Mouse (Mus musculus): ENCODE measurements around the gene Aldh3b2. TPM values are rescaled to one million over a fixed set of nuclear protein-coding genes. Genes with fewer than 3 reads are reported as not detected.

The Aldh3b2 gene
- polyA plus RNA-seq, 1 experiment from 2014 or later, result 2.6 TPM

DNA sequence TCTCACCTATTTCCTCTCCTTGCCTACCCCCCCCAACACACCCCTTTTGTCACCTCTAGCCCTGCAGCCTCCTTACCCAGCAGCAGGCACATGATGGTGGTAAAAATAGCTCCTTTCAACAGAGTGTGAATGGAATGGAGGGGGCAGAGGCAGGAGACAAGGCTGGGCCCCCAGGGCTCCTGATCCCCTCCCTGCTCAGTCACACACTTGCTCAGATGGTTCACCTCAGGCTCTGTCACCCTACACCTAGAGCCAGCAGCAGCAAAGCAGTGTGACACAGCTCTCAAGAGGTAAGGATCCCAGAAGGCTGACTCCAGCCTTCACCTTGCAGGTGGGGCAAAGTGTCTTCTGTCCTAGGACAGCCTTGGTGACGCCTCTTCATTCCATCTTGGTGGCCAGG is 31.0 kb downstream of the Aldh3b2 start, which contains the start of gene Doc2g:
TSS of gene Doc2g (plus strand) at position 202 of the 400 bp plus-strand sequence.
- no peaks in the 10 kb centered on the region for H3K9me3 ChIP-seq (ENCODE audit: control insufficient read depth, low read length)
- H3K27ac ChIP-seq (replicated peaks; ENCODE audit: low read depth, low read length), result no peak within 1 kb of the TSS
- no peak within 1 kb of the TSS for H3K4me3 ChIP-seq (ENCODE audit: low read depth, low read length)
- no peak within 1 kb of the TSS for H3K4me2 ChIP-seq (ENCODE audit: low read depth, severe bottlenecking)
- H3K4me1 ChIP-seq (ENCODE audit: control insufficient read depth, insufficient read depth, low read length), result peaks cover 8% of the 10 kb centered on the region
- DNase-seq (ENCODE audit: low spot score) (no peak), ATAC-seq (ENCODE audit: insufficient number of reproducible peaks, low FRiP score, low TSS enrichment, low read depth) (no peak)
- 74% methylated on average over 1 of the region's 1 CpGs for WGBS
- H3K36me3 ChIP-seq (ENCODE audit: control insufficient read depth, insufficient read depth, low read length), result peaks cover 17% of the 10 kb centered on the region
- no peak within 1 kb of the TSS for H3K9ac ChIP-seq (ENCODE audit: low read length)
- H3K27me3 ChIP-seq (ENCODE audit: control insufficient read depth, insufficient read depth, low read length), result no peaks in the 10 kb centered on the region

DNA sequence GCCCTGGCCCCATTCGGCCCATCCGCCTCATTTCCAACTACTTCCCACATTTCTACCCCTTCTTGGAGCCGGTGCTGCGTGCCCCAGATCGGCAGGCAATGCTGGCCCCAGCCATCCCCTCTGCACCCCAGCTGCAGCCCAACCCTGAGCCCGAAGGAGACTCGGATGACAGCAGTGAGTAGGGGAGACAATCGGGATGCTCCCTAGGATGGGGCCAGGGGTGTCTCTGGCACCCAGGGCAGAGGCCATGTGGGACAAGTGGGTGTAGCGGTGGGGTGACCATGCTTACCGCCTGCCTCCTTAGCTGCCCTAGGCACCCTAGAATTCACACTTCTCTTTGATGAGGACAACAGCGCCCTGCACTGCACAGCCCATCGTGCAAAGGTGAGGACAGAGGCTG is 31.5 kb downstream of the Aldh3b2 start:
- DNase-seq (ENCODE audit: low spot score) (no peak), ATAC-seq (ENCODE audit: insufficient number of reproducible peaks, low FRiP score, low TSS enrichment, low read depth) (no peak)
- Histone ChIP-seq H3K27ac (replicated peaks; ENCODE audit: low read depth, low read length) (no peak overlapping the region), H3K36me3 (ENCODE audit: control insufficient read depth, insufficient read depth, low read length) (peaks cover 17% of the 10 kb centered on the region), H3K4me1 (ENCODE audit: control insufficient read depth, insufficient read depth, low read length) (peaks cover 8% of the 10 kb centered on the region), H3K4me3 (ENCODE audit: low read depth, low read length) (no peak overlapping the region), H3K27me3 (ENCODE audit: control insufficient read depth, insufficient read depth, low read length) (no peaks in the 10 kb centered on the region), H3K9ac (ENCODE audit: low read length) (no peak overlapping the region), H3K9me3 (ENCODE audit: control insufficient read depth, low read length) (no peaks in the 10 kb centered on the region), H3K4me2 (ENCODE audit: low read depth, severe bottlenecking) (no peak overlapping the region)
- 72% methylated on average over 12 of the region's 12 CpGs for WGBS

DNA sequence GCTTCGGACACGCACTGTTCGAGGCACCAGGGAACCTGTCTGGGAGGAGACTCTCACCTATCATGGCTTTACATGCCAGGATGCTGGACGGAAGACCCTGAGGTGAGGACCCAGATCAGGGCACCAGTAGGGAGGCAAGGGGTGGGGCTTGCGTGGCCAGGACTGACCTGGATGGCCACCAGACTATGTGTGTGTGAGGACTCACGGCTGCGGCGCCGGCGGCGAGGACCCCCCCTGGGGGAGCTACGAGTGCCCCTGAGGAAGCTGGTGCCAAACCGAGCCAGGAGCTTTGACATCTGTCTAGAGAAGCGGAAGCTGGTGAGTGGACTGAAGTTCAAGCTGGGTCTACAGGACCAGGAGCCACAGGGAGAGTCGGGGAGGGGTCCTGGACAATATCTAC is 32.2 kb downstream of the Aldh3b2 start:
- Histone ChIP-seq H3K9ac (ENCODE audit: low read length) (no peak overlapping the region), H3K4me1 (ENCODE audit: control insufficient read depth, insufficient read depth, low read length) (peaks cover 8% of the 10 kb centered on the region), H3K4me3 (ENCODE audit: low read depth, low read length) (no peak overlapping the region), H3K27ac (replicated peaks; ENCODE audit: low read depth, low read length) (no peak overlapping the region), H3K36me3 (ENCODE audit: control insufficient read depth, insufficient read depth, low read length) (peaks cover 21% of the 10 kb centered on the region), H3K27me3 (ENCODE audit: control insufficient read depth, insufficient read depth, low read length) (no peaks in the 10 kb centered on the region), H3K9me3 (ENCODE audit: control insufficient read depth, low read length) (no peaks in the 10 kb centered on the region), H3K4me2 (ENCODE audit: low read depth, severe bottlenecking) (no peak overlapping the region)
- ATAC-seq (ENCODE audit: insufficient number of reproducible peaks, low FRiP score, low TSS enrichment, low read depth) (no peak), DNase-seq (ENCODE audit: low spot score) (no peak)
- WGBS, result 85% methylated on average over 15 of the region's 15 CpGs

DNA sequence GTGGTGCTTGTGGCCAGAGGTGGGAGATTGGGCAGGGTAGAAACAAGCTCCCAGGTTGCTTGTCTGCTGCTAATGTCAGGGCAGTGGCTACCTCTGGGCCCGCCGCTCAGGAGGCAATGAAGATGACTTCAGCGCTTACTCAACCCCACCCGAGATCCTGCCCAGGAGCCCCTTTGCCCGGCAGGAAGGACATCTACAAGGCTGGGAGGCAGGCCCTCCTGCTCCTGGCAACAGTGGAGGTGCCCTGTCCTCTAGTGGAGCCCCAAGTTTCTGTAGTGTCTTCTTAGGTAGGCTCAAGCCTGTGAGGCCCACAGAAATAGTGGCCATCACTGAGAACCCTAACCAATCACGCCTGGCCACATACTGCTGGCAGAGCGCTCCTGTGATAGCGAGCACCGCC is 33.0 kb downstream of the Aldh3b2 start:
- no peak overlapping the region for H3K4me2 ChIP-seq (ENCODE audit: low read depth, severe bottlenecking)
- peaks cover 8% of the 10 kb centered on the region for H3K4me1 ChIP-seq (ENCODE audit: control insufficient read depth, insufficient read depth, low read length)
- H3K27ac ChIP-seq (replicated peaks; ENCODE audit: low read depth, low read length), result no peak overlapping the region
- peaks cover 23% of the 10 kb centered on the region for H3K36me3 ChIP-seq (ENCODE audit: control insufficient read depth, insufficient read depth, low read length)
- H3K9me3 ChIP-seq (ENCODE audit: control insufficient read depth, low read length), result no peaks in the 10 kb centered on the region
- no peak overlapping the region for H3K9ac ChIP-seq (ENCODE audit: low read length)
- WGBS, result 89% methylated on average over 9 of the region's 9 CpGs
- no peak for ATAC-seq (ENCODE audit: insufficient number of reproducible peaks, low FRiP score, low TSS enrichment, low read depth)
- H3K27me3 ChIP-seq (ENCODE audit: control insufficient read depth, insufficient read depth, low read length), result no peaks in the 10 kb centered on the region
- DNase-seq (ENCODE audit: low spot score), result no peak
- H3K4me3 ChIP-seq (ENCODE audit: low read depth, low read length), result no peak overlapping the region

DNA sequence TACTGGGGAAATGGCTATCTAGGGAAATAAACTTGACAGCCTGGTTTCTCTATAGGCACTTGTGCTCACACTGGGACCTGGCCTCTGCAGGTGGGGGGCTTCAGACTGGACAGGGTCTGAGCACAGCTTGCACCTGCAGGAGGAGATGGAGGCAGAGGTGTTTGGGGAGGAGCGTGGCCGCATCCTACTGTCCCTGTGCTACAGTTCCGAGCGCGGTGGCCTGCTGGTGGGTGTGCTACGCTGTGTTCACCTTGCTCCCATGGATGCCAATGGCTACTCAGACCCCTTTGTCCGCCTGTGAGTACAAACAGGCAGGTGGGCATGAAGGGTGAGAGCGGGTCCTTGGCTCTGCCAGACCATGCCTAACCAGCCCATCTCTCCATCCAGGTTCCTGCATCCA is 33.8 kb downstream of the Aldh3b2 start:
- H3K27ac ChIP-seq (replicated peaks; ENCODE audit: low read depth, low read length), result no peak overlapping the region
- H3K9me3 ChIP-seq (ENCODE audit: control insufficient read depth, low read length), result no peaks in the 10 kb centered on the region
- no peak for DNase-seq (ENCODE audit: low spot score)
- peaks cover 23% of the 10 kb centered on the region for H3K36me3 ChIP-seq (ENCODE audit: control insufficient read depth, insufficient read depth, low read length)
- no peak overlapping the region for H3K4me3 ChIP-seq (ENCODE audit: low read depth, low read length)
- ATAC-seq (ENCODE audit: insufficient number of reproducible peaks, low FRiP score, low TSS enrichment, low read depth), result no peak
- no peak overlapping the region for H3K9ac ChIP-seq (ENCODE audit: low read length)
- 94% methylated on average over 8 of the region's 8 CpGs for WGBS
- peaks cover 8% of the 10 kb centered on the region for H3K4me1 ChIP-seq (ENCODE audit: control insufficient read depth, insufficient read depth, low read length)
- H3K4me2 ChIP-seq (ENCODE audit: low read depth, severe bottlenecking), result no peak overlapping the region
- H3K27me3 ChIP-seq (ENCODE audit: control insufficient read depth, insufficient read depth, low read length), result no peaks in the 10 kb centered on the region

DNA sequence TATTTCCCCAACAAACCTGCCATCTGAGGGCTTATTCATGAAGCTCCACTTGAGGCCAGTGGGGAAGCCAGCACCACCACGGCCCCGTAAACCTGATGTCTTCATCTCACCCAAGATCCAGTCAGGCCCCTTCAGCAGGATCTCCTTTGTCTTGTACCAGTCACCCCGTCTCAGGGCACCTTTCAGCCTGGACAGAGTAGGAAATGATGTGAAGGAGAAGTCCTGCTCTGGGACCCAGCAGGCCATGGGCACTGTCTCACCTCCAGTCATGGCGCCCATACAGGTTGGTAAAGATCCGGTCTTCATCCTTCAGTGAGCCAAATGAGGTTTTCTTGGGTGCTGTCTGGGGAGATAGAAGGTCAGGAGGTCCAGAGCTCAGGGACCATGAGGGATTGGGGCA is 39.0 kb downstream of the Aldh3b2 start:
- ATAC-seq (ENCODE audit: insufficient number of reproducible peaks, low FRiP score, low TSS enrichment, low read depth), result no peak
- Histone ChIP-seq H3K27ac (replicated peaks; ENCODE audit: low read depth, low read length) (no peak overlapping the region), H3K9me3 (ENCODE audit: control insufficient read depth, low read length) (no peaks in the 10 kb centered on the region), H3K4me1 (ENCODE audit: control insufficient read depth, insufficient read depth, low read length) (0 out of 2 replicates have a peak, but pooled peaks cover 3% of the 10 kb centered on the region), H3K27me3 (ENCODE audit: control insufficient read depth, insufficient read depth, low read length) (no peaks in the 10 kb centered on the region), H3K4me2 (ENCODE audit: low read depth, severe bottlenecking) (no peak overlapping the region), H3K9ac (ENCODE audit: low read length) (no peak overlapping the region), H3K36me3 (ENCODE audit: control insufficient read depth, insufficient read depth, low read length) (peaks cover 19% of the 10 kb centered on the region), H3K4me3 (ENCODE audit: low read depth, low read length) (no peak overlapping the region)
- no peak for DNase-seq (ENCODE audit: low spot score)
- WGBS, result 94% methylated on average over 5 of the region's 5 CpGs

DNA sequence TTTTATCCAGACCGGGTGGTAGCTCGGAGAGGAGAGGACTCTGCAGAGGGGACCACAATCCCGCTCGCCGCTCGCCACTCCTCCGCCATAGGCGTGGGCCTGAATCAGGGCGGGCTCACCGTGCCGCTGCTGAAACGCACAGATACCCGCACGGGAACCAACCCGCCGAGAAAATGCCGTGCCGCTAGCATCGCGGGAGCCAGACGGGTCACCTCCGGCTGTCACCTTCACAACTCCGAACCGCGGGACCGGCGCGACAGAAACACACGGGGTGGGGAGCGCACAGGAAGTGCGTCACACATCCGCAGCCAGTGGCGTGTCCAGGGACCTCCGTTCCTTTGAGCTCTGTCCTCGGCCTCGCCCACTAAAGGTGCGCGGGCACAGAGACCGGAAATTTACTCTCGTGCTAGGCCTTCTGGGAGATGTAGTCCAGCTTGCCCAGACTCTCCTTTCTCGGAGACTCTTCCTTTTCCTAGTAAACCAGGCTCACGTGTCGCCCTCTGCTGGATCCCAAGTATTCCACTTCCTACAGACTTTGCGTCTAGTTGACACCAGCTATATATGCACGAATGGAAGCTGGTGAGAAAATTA is 40.4 kb downstream of the Aldh3b2 start, which contains the start of gene Ndufv1:
TSS of gene Ndufv1 (minus strand) at position 375 of the 591 bp plus-strand sequence.
- H3K36me3 ChIP-seq (ENCODE audit: control insufficient read depth, insufficient read depth, low read length), result peaks cover 11% of the 10 kb centered on the region
- H3K9ac ChIP-seq (ENCODE audit: low read length), result peak within 1 kb of the TSS; percentile 68
- DNase-seq (ENCODE audit: low spot score) (peak; percentile 98), ATAC-seq (ENCODE audit: insufficient number of reproducible peaks, low FRiP score, low TSS enrichment, low read depth) (peak; percentile 98)
- WGBS, result under 1% methylated on average over 45 of the region's 45 CpGs
- H3K4me3 ChIP-seq (ENCODE audit: low read depth, low read length), result peak within 1 kb of the TSS; percentile 67
- H3K4me1 ChIP-seq (ENCODE audit: control insufficient read depth, insufficient read depth, low read length), result 0 out of 2 replicates have a peak, but pooled peaks cover 3% of the 10 kb centered on the region
- no peaks in the 10 kb centered on the region for H3K9me3 ChIP-seq (ENCODE audit: control insufficient read depth, low read length)
- no peak within 1 kb of the TSS for H3K27ac ChIP-seq (replicated peaks; ENCODE audit: low read depth, low read length)
- no peaks in the 10 kb centered on the region for H3K27me3 ChIP-seq (ENCODE audit: control insufficient read depth, insufficient read depth, low read length)
- peak within 1 kb of the TSS; percentile 76 for H3K4me2 ChIP-seq (ENCODE audit: low read depth, severe bottlenecking)

DNA sequence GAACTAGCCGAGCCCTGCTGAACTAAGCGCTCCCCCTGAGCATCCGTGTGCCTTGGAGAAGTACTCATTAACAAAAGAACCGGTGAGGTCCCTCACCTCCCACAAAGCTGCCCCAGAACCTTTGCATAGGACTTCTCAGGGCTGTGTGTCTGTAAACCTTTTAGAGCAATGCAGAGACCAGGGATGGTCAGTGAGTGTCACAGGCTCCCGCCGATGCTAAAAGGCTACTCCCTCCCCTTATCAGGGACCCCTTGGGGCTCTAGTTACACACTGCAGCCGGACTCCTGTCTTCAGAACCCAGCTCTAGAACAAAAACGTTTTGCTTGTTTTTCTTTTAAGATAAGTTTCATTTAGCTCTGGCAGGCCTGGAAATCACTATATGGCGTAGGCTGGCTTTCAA is 40.9 kb downstream of the Aldh3b2 start:
- no peak for DNase-seq (ENCODE audit: low spot score)
- Histone ChIP-seq H3K9ac (ENCODE audit: low read length) (peak overlapping the region; percentile 65), H3K4me2 (ENCODE audit: low read depth, severe bottlenecking) (peak overlapping the region; percentile 44), H3K36me3 (ENCODE audit: control insufficient read depth, insufficient read depth, low read length) (peaks cover 6% of the 10 kb centered on the region; the same call in 1 of the 2 replicates), H3K4me1 (ENCODE audit: control insufficient read depth, insufficient read depth, low read length) (0 out of 2 replicates have a peak, but pooled peaks cover 3% of the 10 kb centered on the region), H3K27me3 (ENCODE audit: control insufficient read depth, insufficient read depth, low read length) (no peaks in the 10 kb centered on the region), H3K27ac (replicated peaks; ENCODE audit: low read depth, low read length) (no peak overlapping the region), H3K9me3 (ENCODE audit: control insufficient read depth, low read length) (no peaks in the 10 kb centered on the region), H3K4me3 (ENCODE audit: low read depth, low read length) (peak overlapping the region; percentile 67)
- peak; percentile 38; the same call in 1 of the 2 replicates for ATAC-seq (ENCODE audit: insufficient number of reproducible peaks, low FRiP score, low TSS enrichment, low read depth)
- WGBS, result 24% methylated on average over 9 of the region's 9 CpGs

DNA sequence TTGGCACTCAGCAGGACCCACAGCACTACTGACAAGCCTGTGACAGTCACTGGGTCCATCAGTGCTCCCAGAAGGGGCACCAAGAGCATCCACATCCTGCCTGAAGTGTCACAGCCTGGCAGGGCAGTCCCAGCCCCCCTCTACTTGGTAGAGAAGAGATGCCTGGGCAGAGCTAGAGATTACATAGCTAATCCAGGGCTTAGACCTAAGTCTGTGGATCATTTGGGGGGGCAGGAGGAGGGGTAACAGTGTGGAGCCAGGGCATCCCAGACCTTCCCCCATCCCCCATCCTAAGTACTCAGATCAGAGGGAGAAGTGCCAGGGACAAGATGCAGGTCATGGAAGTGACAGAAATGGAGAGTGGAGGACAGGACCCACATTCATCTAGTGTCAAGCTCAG is 42.7 kb downstream of the Aldh3b2 start:
- no peak for DNase-seq (ENCODE audit: low spot score)
- H3K4me2 ChIP-seq (ENCODE audit: low read depth, severe bottlenecking), result no peak overlapping the region
- H3K27me3 ChIP-seq (ENCODE audit: control insufficient read depth, insufficient read depth, low read length), result no peaks in the 10 kb centered on the region
- no peak overlapping the region for H3K4me3 ChIP-seq (ENCODE audit: low read depth, low read length)
- no peaks in the 10 kb centered on the region for H3K9me3 ChIP-seq (ENCODE audit: control insufficient read depth, low read length)
- no peak for ATAC-seq (ENCODE audit: insufficient number of reproducible peaks, low FRiP score, low TSS enrichment, low read depth)
- H3K27ac ChIP-seq (replicated peaks; ENCODE audit: low read depth, low read length), result no peak overlapping the region
- H3K9ac ChIP-seq (ENCODE audit: low read length), result no peak overlapping the region
- 0 out of 2 replicates have a peak, but pooled peaks cover 3% of the 10 kb centered on the region for H3K4me1 ChIP-seq (ENCODE audit: control insufficient read depth, insufficient read depth, low read length)
- H3K36me3 ChIP-seq (ENCODE audit: control insufficient read depth, insufficient read depth, low read length), result no peaks in the 10 kb centered on the region

All from limb, embryonic 11.5 days (tissue).